Mouse (Mus musculus) ovary, adult 18-20 months (tissue): ENCODE data around the gene Nrxn3.

Experiments used
- DNase-seq: peaks from one replicate; pipeline ENCODE4 v3.0.0; 2022; ENCODE audit warnings: low spot score, mixed read lengths

Gene Nrxn3

DNA sequence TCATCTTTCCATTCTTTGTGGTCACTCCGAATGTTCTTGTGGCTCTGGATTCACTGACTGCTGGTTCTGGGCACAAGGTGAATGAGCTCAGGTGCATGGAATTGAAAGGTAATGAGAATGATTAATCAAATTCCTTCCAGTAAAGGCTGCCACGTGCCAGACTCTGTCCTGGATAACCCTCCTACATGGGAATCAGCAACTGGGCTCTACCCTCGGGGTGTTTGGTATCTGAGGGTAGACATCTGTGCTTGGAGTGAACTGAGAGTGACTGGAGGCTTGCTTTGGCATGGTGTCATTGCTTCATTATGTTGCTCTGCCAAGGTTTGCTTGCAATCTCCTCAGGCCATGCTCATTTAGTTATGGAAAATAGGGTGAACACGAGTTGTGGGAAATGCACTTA lies 209.0 kb downstream of the Nrxn3 start:
- DNase-seq: no peak

GRCm38 (mm10) chr12:88939679-88940078 lies 217.0 kb downstream of the Nrxn3 start:
- DNase-seq: no peak

- no peak for DNase-seq
Observed at GRCm38 (mm10) chr12:88944967-88945366, 222.3 kb downstream of the Nrxn3 start.

GRCm38 (mm10) chr12:88949870-88950269 lies 227.2 kb downstream of the Nrxn3 start:
- no peak for DNase-seq

- DNase-seq: no peak
Observed at GRCm38 (mm10) chr12:88952937-88953600, 230.4 kb downstream of the Nrxn3 start.

- no peak for DNase-seq
Observed at GRCm38 (mm10) chr12:88953801-88954200, 231.1 kb downstream of the Nrxn3 start.

DNA sequence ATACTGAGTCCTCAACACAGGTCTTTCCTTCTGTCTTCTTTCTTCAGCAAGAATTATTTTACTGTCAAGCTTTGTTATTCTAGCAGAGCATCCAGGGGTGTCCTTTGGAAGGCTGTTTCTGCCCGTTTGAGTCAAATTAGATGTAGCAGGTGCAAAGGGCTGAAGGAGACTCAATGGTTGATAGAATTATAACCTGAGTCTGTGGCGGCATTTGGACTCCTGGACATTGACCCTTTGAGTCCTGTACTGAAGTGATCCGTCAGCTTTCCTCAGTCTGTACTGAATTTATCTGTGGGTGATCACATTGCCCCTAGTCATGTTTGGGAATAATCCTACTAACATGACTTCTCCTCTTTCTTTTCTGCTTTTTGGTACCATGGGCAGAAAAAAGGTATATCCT lies 234.8 kb downstream of the Nrxn3 start:
- no peak for DNase-seq

DNA sequence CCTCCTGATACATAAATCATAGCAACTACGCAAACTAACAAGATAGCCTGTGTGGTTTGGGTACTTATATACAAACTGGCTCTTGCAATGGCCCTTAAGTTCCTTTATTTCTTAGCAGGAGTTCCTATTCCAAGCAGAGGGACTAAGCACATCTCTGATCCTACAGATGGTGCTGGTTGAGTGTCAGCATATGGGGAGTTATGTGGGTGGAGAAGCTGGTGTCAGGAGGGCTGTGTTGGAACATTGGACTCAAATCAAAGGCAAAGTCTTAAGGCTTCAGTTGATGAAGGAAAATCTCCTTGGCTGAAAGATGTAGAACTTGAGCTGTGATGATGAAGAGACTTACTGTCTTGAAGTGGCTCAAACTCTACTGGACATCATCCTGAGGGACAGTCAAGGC lies 238.1 kb downstream of the Nrxn3 start:
- no peak for DNase-seq

- no peak for DNase-seq
Observed at GRCm38 (mm10) chr12:88966329-88966728, 243.7 kb downstream of the Nrxn3 start.

DNA sequence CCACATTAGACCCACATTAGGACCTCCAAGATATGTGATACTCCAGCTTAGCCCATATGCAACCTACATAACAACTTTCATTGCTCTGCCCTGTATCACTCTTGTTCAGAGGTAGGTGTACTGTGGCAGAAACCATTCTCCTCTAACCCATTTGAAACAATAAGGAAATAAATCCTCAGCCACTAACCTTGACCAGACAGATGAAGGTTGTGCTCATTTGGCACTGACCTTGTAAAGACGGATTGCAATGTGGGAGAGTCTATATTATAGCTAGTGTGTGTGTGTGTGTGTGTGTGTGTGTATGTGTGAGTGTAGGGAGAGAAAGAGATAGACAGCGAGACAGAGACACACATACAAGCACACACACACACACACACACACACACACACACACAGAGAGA lies 253.9 kb downstream of the Nrxn3 start:
- no peak for DNase-seq

DNA sequence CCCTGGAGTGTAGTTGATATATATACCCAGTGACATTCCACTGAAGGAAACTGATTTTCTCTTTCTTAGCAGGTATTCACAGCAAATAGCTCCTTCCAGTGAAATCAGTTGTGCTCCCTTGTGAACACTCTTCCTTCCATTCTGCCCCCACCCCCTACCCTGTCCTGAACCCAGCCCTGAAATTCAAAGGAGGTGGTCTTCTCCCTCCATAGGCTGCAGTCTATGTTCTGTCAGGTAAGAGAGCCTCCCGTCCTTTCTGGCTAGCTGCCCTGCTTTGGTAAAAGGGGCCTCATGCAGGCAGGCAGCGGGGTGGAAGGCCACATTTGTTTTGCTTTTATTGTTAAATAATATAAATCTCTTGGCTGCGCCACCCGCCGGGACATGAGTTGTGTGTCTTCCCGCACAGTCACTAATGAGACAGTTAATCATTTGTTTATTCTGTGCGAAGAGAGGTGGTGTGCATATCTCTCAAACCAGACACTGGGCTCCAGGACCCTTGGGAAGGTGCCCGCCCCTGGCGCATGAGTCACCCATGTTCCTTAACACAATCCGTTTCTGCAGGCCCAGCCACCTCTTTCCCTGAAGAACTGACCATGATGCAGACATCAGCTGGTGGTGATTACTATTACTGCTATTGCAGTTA lies 261.1 kb downstream of the Nrxn3 start:
- DNase-seq: no peak

GRCm38 (mm10) chr12:88984375-88984774 lies 261.7 kb downstream of the Nrxn3 start:
- DNase-seq: no peak

DNA sequence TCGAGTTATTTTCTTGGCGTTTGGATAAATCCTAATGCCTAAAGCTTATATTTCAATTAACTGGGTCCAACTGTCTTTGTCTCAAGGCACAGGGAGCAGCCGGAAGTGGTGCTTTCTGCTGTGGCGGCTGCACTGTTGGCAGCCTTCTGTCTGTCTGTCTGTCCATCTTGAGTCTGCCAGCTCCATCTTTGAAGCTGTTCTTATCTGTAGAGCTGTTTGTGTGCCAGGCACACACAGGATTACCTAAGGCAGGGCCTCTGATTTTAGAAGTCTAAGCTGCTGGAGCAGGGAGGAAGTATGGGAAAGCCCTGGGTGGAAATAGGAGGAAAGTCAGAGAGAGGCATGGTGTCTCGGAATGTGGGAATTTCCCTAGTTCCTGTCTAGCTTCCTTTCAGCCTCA lies 262.1 kb downstream of the Nrxn3 start:
- no peak for DNase-seq

DNA sequence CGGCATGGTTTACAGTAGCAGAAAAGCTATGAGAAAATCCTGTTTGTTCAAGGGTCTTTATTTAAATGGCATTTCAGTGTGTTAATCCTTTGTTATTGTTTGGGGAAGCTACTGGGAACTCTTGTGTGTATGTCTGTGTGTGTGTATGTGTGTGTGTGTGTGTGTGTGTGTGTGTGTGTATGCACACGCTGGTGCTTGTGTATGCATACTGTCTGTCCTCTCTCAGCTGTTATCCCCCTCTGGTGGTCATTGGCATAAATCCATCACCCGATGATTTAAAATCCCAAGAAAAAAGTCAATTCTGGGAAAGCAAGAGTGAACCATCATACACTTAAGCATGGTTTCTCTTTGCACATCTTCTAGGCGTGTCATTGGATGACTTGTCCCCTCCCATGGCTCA lies 264.4 kb downstream of the Nrxn3 start:
- DNase-seq: no peak

- DNase-seq: no peak
Observed at GRCm38 (mm10) chr12:88990753-88991152, 268.1 kb downstream of the Nrxn3 start.

- no peak for DNase-seq
Observed at GRCm38 (mm10) chr12:88992141-88992540, 269.5 kb downstream of the Nrxn3 start.

DNA sequence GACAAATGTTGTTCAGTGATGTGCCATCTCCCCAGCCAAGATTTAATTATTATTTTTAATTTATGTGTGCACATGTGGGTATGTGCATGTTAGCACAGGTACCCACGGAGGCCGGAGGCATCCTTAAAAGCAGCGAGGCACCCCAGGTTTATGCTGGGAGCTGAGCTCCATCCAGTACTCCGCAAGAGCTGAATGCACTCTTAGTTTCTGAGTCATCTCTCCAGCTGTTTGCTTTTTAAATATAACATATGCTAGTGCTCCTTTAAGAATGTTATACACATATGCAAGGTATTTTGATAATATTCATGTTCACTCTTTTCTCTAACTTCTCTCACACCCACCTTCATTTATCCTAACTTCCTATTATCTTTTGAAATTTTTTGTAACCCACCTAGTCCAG lies 271.1 kb downstream of the Nrxn3 start:
- no peak for DNase-seq

- DNase-seq: no peak
Observed at GRCm38 (mm10) chr12:89016436-89016835, 293.8 kb downstream of the Nrxn3 start.

GRCm38 (mm10) chr12:89025180-89025579 lies 302.5 kb downstream of the Nrxn3 start:
- DNase-seq: no peak

DNA sequence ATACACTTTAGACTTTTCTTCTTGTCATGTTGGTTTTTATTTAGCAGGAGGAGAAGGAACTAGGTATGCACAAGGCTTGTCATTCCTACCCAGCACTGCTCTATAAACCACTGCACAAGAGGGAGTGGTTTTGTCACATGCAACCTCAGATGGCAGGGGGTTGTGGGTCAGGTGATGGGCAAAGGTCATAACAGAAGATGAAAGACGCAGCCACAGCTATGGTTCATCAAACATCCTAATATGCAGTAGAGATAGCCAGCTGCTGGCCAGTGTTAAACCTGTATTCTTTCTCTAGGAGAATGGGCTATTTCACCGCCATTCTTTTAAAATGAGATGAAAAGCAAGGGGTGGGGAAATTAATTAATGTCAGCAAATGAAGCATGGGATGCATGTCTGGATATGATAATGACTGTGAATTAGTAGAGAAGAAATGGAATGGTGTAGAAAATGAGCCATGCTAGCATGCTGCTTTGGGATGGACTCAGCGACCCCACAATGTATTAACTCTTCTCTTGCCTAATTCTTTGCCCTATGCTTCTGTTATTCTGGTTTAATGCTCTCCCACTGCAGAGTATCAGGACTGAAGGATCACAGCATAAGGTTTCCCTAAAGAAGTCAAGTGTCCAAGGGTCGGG lies 313.4 kb downstream of the Nrxn3 start:
- DNase-seq: no peak

DNA sequence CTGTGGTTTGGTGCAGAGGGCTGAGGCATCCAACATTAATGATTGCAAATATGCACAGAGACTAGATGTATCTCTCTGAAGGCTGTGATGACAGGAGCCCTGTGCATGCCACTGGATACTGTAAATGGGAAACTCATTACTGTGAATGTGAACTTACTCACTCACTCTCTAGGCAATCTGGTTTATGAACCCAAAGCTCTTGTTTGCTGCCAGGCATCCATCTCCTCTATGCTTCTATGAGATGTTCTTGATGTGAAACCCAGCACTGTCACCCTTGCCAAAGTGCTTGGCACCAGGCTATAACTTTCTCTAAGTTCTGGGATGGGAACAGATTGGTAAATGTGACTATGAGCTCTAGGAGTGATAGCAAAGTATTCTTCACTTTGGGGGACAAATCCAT lies 317.5 kb downstream of the Nrxn3 start:
- DNase-seq: no peak

GRCm38 (mm10) chr12:89041429-89042107 lies 318.9 kb downstream of the Nrxn3 start:
- DNase-seq: no peak

GRCm38 (mm10) chr12:89049279-89049678 lies 326.6 kb downstream of the Nrxn3 start:
- DNase-seq: peak; percentile 16
